24 mouse cellular contexts compared by ENCODE assay signal in the genomic region with DNA sequence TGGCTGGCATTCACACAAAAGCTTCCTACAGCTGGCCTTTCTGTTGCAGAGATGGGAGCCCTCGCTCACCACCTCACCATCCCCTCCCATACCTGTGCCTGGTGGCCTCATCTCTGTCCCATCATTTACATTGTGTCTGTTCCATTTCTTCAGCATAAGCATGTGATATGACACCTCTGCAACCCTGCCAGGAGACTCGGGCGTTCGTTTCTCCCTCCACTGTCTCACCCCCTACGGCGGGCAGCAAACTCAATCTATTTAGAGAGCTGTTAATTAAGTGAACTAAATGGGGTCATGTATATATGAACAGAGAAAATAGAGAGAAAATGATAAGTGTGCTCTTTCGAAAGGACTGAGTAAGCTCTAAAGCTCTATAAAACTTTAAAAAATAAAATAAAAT.
"Had no signal": no experiment of that assay in that cellular context is flagged by ENCODE, and none has a peak within 500 bp of the region (broad histone marks: within the 10 kb centered on the region; RNA-seq: fewer than 3 reads in every experiment).

No protein-coding gene starts in this region.

- H3K27me3 ChIP-seq: hindbrain, embryonic 12.5 days; intestine, embryonic 15.5 days; limb, embryonic 12.5 days; liver, embryonic 13.5 days had no signal

- H3K36me3 ChIP-seq: hindbrain, embryonic 10.5 days; hindbrain, embryonic 12.5 days; intestine, embryonic 15.5 days; limb, embryonic 10.5 days; limb, embryonic 12.5 days; liver, embryonic 13.5 days had no signal

- H3K27ac ChIP-seq: gastrocnemius, adult 2 months; heart, adult 2 months; hindbrain, embryonic 10.5 days; hindbrain, embryonic 12.5 days; intestine, embryonic 15.5 days; layer of hippocampus, adult 2 months; left cerebral cortex, adult 2 months; limb, embryonic 10.5 days; limb, embryonic 12.5 days; liver, embryonic 13.5 days had no signal

- H3K4me1 ChIP-seq: hindbrain, embryonic 10.5 days; hindbrain, embryonic 12.5 days; intestine, embryonic 15.5 days; limb, embryonic 10.5 days; liver, embryonic 13.5 days had no signal

- ATAC-seq: inflammation-experienced regulatory T-cells, adult 6 months; intestine, embryonic 15.5 days; intestine, postnatal 0 days had no signal

- H3K9ac ChIP-seq: hindbrain, embryonic 12.5 days; intestine, embryonic 15.5 days; limb, embryonic 12.5 days; liver, embryonic 13.5 days had no signal

- H3K4me3 ChIP-seq: gastrocnemius, adult 2 months; heart, adult 2 months; hindbrain, embryonic 10.5 days; hindbrain, embryonic 12.5 days; intestine, embryonic 15.5 days; layer of hippocampus, adult 2 months; left cerebral cortex, adult 2 months; limb, embryonic 10.5 days; limb, embryonic 12.5 days; liver, embryonic 13.5 days had no signal

- H3K4me2 ChIP-seq: heart, embryonic 11.5 days; hindbrain, embryonic 12.5 days; intestine, embryonic 15.5 days; limb, embryonic 12.5 days; liver, embryonic 11.5 days; liver, embryonic 13.5 days had no signal

- DNase-seq: gastrocnemius, adult 2 months; gastrocnemius, postnatal 10 days; gastrocnemius, postnatal 25 days; heart, adult 2 months; heart, postnatal 10 days; heart, postnatal 4 days; kidney, adult 18-20 months; kidney, adult 8-10 months; kidney, postnatal 10 days; kidney, postnatal 25 days; kidney, postnatal 4 days; liver; liver, embryonic 13.5 days had no signal

- H3K9me3 ChIP-seq: hindbrain, embryonic 10.5 days; hindbrain, embryonic 12.5 days; intestine, embryonic 15.5 days; limb, embryonic 10.5 days; limb, embryonic 12.5 days; liver, embryonic 13.5 days had no signal
